Mouse (Mus musculus) erythroblast, embryonic 14.5 days (primary cell): Measurements from ENCODE around the gene Grtp1.

Experiments used
- GATA1 ChIP-seq: IDR thresholded peaks from 2 replicates; pipeline ENCODE4 v1.6.1; 2012; ENCODE audit warnings: low read length, inconsistent platforms, mixed read lengths
- TAL1 ChIP-seq: IDR thresholded peaks from 3 replicates; pipeline ENCODE4 v1.6.1; 2012; ENCODE audit warnings: low read length, inconsistent platforms, mixed read lengths

- TF ChIP-seq TAL1 (no peak), GATA1 (no peak)
Observed at GRCm38 (mm10) chr8:13180408-13180807, 20.0 kb downstream of the Grtp1 start.
